Mouse (Mus musculus): Measurements from ENCODE around the gene Scp2.

Scp2 gene

GRCm38 (mm10) chr4:108018241-108018923 lies 126.4 kb downstream of the Scp2 start:
- DNase-seq (ENCODE audit: low spot score) = no peak

- no peak for DNase-seq (ENCODE audit: low spot score)
Measured at GRCm38 (mm10) chr4:108017839-108018238, 127.0 kb downstream of the Scp2 start.

GRCm38 (mm10) chr4:108016321-108016720 lies 128.5 kb downstream of the Scp2 start:
- DNase-seq (ENCODE audit: low spot score) = no peak

GRCm38 (mm10) chr4:108015067-108015765 lies 129.6 kb downstream of the Scp2 start:
- no peak for DNase-seq (ENCODE audit: low spot score)

- DNase-seq (ENCODE audit: low spot score) = no peak
Measured at GRCm38 (mm10) chr4:108014466-108014865, 130.3 kb downstream of the Scp2 start.

GRCm38 (mm10) chr4:108008541-108008940 lies 136.3 kb downstream of the Scp2 start:
- no peak for DNase-seq (ENCODE audit: low spot score)

- no peak for DNase-seq (ENCODE audit: low spot score)
Measured at GRCm38 (mm10) chr4:108007532-108008103, 137.2 kb downstream of the Scp2 start.

GRCm38 (mm10) chr4:108005328-108005727 lies 139.5 kb downstream of the Scp2 start:
- no peak for DNase-seq (ENCODE audit: low spot score)

GRCm38 (mm10) chr4:107999380-107999779 lies 145.4 kb downstream of the Scp2 start:
- DNase-seq (ENCODE audit: low spot score) = no peak

GRCm38 (mm10) chr4:107998641-107999332 lies 146.0 kb downstream of the Scp2 start:
- DNase-seq (ENCODE audit: low spot score) = no peak

- no peak for DNase-seq (ENCODE audit: low spot score)
Measured at GRCm38 (mm10) chr4:107996418-107996986, 148.3 kb downstream of the Scp2 start.

GRCm38 (mm10) chr4:107995727-107996126 lies 149.1 kb downstream of the Scp2 start:
- DNase-seq (ENCODE audit: low spot score) = no peak

- DNase-seq (ENCODE audit: low spot score) = no peak
Measured at GRCm38 (mm10) chr4:107995011-107995410, 149.8 kb downstream of the Scp2 start.
